Mouse (Mus musculus) hindbrain, embryonic 11.5 days (tissue): ENCODE measurements around the gene Myh9. TPM values are rescaled to one million over a fixed set of nuclear protein-coding genes. Genes with fewer than 3 reads are reported as not detected.

Source experiments
- ATAC-seq: fragments of 200-750 bp; cut with Nextera tagmentation; 2 replicates; pipeline ENCODE4 v1.8.0; 2017; ENCODE audit warnings: mild to moderate bottlenecking, moderate TSS enrichment, moderate library complexity; ENCODE audit not compliant: low FRiP score
- DNase-seq: peaks from one replicate; pipeline ENCODE4 v3.0.0-alpha.2; 2015; ENCODE audit warnings: low spot score
- H3K27ac ChIP-seq: fragments of 300-500 bp; sonication (generic); 2 replicates; pipeline ENCODE4 v1.5.1; 2014; ENCODE audit warnings: mild to moderate bottlenecking, low read depth, low read length
- H3K27me3 ChIP-seq: fragments of 300-500 bp; sonication (generic); 2 replicates; pipeline ENCODE4 v1.6.1; 2014; ENCODE audit warnings: mild to moderate bottlenecking, low read length, moderate library complexity, mixed read lengths; ENCODE audit not compliant: control insufficient read depth, insufficient read depth
- H3K36me3 ChIP-seq: fragments of 300-500 bp; sonication (generic); 2 replicates; pipeline ENCODE4 v1.6.1; 2014; ENCODE audit warnings: mild to moderate bottlenecking, low read length, moderate library complexity, mixed read lengths; ENCODE audit not compliant: control insufficient read depth, insufficient read depth
- H3K4me1 ChIP-seq: fragments of 300-500 bp; sonication (generic); replicated peaks from 2 replicates; pipeline ENCODE4 v1.6.1; 2014; ENCODE audit warnings: low read length, mixed read lengths; ENCODE audit not compliant: control insufficient read depth, insufficient read depth
- H3K4me2 ChIP-seq: fragments of 300-500 bp; sonication (generic); replicated peaks from 2 replicates; pipeline ENCODE4 v1.6.1; 2014; ENCODE audit warnings: mild to moderate bottlenecking, low read depth, low read length
- H3K4me3 ChIP-seq: fragments of 300-500 bp; sonication (generic); 2 replicates; pipeline ENCODE4 v1.5.1; 2014; ENCODE audit warnings: low read depth, low read length
- H3K9ac ChIP-seq: fragments of 300-500 bp; sonication (generic); 2 replicates; pipeline ENCODE4 v1.6.1; 2014; ENCODE audit warnings: low read depth, low read length
- H3K9me3 ChIP-seq: fragments of 300-500 bp; sonication (generic); 2 replicates; pipeline ENCODE4 v1.6.1; 2016; ENCODE audit warnings: low read length; ENCODE audit not compliant: control insufficient read depth
- WGBS: fragments of 180-500 bp; shearing (Covaris S2); extraction: QIAGEN DNeasy Blood & Tissue Kit; methylation state at CpG from one replicate; pipeline ENCODE4 v1.1.7; 2014; 5-methylcytosine and 5-hydroxymethylcytosine counted together
- polyA plus RNA-seq: library from polyadenylated mRNA; unstranded; fragments of >200 nt; fragmentation: Nextera tagmentation; extraction: Ambion mirVana; gene quantifications from 2 replicates; pipeline ENCODE4 v1.2.1, GENCODE M21; 2014

Gene Myh9
- polyA plus RNA-seq, 1 experiment from 2014 or later = 29.8 TPM

GRCm38 (mm10) chr15:77815867-77816600, 25.9 kb downstream of the Myh9 start:
- no peak for ATAC-seq
- Histone ChIP-seq H3K9ac (no peak overlapping the region), H3K4me2 (no peak overlapping the region), H3K4me1 (no peaks in the 10 kb centered on the region), H3K4me3 (no peak overlapping the region), H3K36me3 (no peaks in the 10 kb centered on the region), H3K9me3 (no peaks in the 10 kb centered on the region), H3K27me3 (no peaks in the 10 kb centered on the region), H3K27ac (no peak overlapping the region)
- 82% methylated on average over 17 of the region's 17 CpGs for WGBS
- DNase-seq = no peak

DNA sequence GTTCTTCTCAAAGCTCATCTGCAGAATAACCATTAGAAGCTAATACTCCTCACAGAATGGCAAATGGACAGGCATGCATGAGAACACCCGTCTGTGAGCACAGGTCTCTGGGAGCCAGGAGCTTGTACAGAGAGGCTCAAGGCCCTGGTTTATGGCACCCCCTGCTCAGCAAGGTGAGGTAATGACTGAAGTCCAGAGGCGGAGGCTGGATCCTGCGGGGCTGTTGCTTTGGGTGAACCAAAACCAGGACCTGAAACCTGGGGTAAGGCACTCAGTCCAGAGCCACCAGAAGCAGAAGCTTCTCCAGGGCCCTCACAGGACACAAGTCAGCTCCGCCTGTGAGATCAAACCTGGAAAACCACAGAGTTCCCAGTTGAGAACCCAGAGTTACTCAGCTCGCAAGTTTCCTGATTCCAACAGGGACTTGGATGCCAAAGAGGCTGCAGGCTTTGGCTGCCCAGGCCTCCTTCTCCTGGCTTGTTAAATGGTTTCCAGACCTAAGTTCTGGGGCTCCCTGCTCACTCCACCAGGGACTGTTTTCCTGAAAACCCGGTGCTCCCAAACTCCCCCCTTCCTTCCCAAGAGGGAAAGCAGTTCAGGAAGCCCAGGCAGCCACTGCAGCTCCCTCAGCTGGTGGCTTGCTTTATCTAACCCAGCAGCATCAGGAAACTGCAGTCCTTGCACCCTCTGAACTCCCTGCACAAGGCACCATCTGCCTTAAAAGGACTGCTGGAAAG, 28.2 kb downstream of the Myh9 start:
- ATAC-seq (no peak), DNase-seq (no peak)
- Histone ChIP-seq H3K9ac (no peak overlapping the region), H3K27me3 (no peaks in the 10 kb centered on the region), H3K9me3 (no peaks in the 10 kb centered on the region), H3K27ac (no peak overlapping the region), H3K4me1 (0 out of 2 replicates have a peak, but pooled peaks cover 2% of the 10 kb centered on the region), H3K4me3 (no peak overlapping the region), H3K36me3 (no peaks in the 10 kb centered on the region), H3K4me2 (no peak overlapping the region)
- WGBS = 83% methylated on average over 6 of the region's 6 CpGs

GRCm38 (mm10) chr15:77812578-77812977, 29.4 kb downstream of the Myh9 start:
- Histone ChIP-seq H3K4me3 (no peak overlapping the region), H3K36me3 (no peaks in the 10 kb centered on the region), H3K9ac (no peak overlapping the region), H3K9me3 (no peaks in the 10 kb centered on the region), H3K4me1 (0 out of 2 replicates have a peak, but pooled peaks cover 2% of the 10 kb centered on the region), H3K4me2 (no peak overlapping the region), H3K27ac (no peak overlapping the region), H3K27me3 (no peaks in the 10 kb centered on the region)
- ATAC-seq (no peak), DNase-seq (no peak)
- WGBS = 97% methylated on average over 10 of the region's 10 CpGs

DNA sequence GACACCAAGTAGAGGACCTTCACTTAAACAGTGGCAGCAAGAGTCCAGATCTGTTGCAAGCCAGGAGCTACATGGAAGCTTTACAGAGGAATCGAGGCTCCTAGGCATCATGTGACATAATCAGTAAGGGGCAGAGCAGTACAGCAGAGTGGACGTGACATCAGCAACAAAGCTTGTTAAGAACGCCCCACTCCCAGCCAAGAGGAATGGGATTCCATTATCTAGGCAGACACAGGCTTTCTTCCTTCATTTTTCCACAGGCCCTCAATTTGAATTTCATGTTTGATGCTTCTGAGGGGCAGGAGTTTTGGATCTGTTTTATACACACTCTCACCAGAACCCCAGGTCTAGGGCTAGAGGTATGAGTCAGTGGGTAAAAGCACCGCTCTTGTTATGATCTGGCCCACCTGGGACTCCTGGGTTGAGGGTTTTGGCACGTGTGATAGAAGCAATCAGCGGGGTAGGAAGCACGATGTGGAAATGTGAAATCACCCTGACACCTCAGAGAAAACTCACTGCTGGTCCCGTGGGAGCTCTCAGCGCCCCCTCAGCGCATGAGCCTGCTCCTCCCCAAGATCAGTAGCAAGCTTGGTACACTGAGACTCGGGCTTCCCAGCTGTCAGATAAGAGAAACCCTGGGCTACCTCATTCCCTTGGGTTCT, 30.7 kb downstream of the Myh9 start:
- Histone ChIP-seq H3K9me3 (no peaks in the 10 kb centered on the region), H3K4me2 (no peak overlapping the region), H3K4me1 (0 out of 2 replicates have a peak, but pooled peaks cover 2% of the 10 kb centered on the region), H3K27me3 (no peaks in the 10 kb centered on the region), H3K36me3 (no peaks in the 10 kb centered on the region), H3K4me3 (no peak overlapping the region), H3K27ac (peak overlapping the region; percentile 19; the same call in 1 of the 2 replicates), H3K9ac (no peak overlapping the region)
- ATAC-seq (no peak), DNase-seq (no peak)
- WGBS = 81% methylated on average over 11 of the region's 11 CpGs

GRCm38 (mm10) chr15:77810416-77811098, 31.4 kb downstream of the Myh9 start:
- DNase-seq = peak; percentile 27

GRCm38 (mm10) chr15:77809434-77809833, 32.5 kb downstream of the Myh9 start:
- no peak overlapping the region for H3K4me3 ChIP-seq
- no peaks in the 10 kb centered on the region for H3K27me3 ChIP-seq
- DNase-seq = no peak
- H3K27ac ChIP-seq = no peak overlapping the region
- no peak overlapping the region for H3K9ac ChIP-seq
- 0 out of 2 replicates have a peak, but pooled peaks cover 2% of the 10 kb centered on the region for H3K4me1 ChIP-seq
- no peaks in the 10 kb centered on the region for H3K36me3 ChIP-seq
- no peak for ATAC-seq
- WGBS = 93% methylated on average over 1 of the region's 1 CpGs
- H3K4me2 ChIP-seq = no peak overlapping the region
- H3K9me3 ChIP-seq = no peaks in the 10 kb centered on the region

More at GRCm38 (mm10) chr15:77810416-77811098, 31.4 kb downstream of the Myh9 start:
- Histone ChIP-seq H3K9me3 (no peaks in the 10 kb centered on the region), H3K4me1 (0 out of 2 replicates have a peak, but pooled peaks cover 2% of the 10 kb centered on the region), H3K9ac (no peak overlapping the region), H3K27ac (peak overlapping the region; percentile 19; the same call in 1 of the 2 replicates), H3K36me3 (no peaks in the 10 kb centered on the region), H3K27me3 (no peaks in the 10 kb centered on the region), H3K4me3 (no peak overlapping the region), H3K4me2 (no peak overlapping the region)
- WGBS = 66% methylated on average over 17 of the region's 17 CpGs
- ATAC-seq = peak; percentile 47; the same call in 1 of the 2 replicates

GRCm38 (mm10) chr15:77807264-77807585, 34.8 kb downstream of the Myh9 start:
- no peak overlapping the region for H3K4me2 ChIP-seq
- no peaks in the 10 kb centered on the region for H3K9me3 ChIP-seq
- ATAC-seq = no peak
- no peaks in the 10 kb centered on the region for H3K36me3 ChIP-seq
- H3K27me3 ChIP-seq = no peaks in the 10 kb centered on the region
- no peak overlapping the region for H3K9ac ChIP-seq
- H3K4me1 ChIP-seq = 0 out of 2 replicates have a peak, but pooled peaks cover 2% of the 10 kb centered on the region
- 89% methylated on average over 7 of the region's 7 CpGs for whole genome bisulfite sequencing
- H3K4me3 ChIP-seq = no peak overlapping the region
- DNase-seq = no peak
- no peak overlapping the region for H3K27ac ChIP-seq

DNA sequence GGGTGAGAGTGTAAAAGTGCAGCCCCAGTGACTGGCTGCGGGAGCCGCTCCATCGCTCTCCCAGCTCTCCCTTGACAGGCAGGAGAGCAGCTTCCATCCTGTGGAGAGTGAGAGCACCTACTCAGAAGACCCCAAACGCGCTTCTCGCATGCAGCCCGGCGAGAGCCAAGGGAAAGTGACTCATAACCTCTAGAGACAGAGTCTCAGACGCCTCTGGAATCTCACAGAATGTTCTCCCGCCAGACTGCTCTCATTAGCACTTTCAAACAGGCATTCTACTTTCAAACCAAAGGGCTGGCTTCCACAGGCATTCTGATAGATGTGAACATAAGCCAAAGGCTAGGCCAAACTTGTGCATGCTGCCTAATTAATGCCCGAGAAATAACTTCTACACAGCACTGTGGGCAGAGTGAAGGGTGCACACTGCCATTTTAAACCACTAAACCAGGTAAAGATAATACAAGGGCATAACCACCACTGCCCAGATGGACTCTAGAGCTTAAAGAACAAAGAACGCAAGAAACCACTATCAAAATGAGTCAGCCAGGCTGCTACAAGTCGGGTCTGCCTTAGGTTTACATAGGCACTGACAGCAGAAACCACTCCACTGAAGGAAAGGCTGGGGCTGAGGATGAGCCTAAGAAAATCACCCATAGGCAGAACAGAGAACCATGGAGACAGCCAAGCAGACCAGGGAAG, 35.3 kb downstream of the Myh9 start:
- Histone ChIP-seq H3K27me3 (no peaks in the 10 kb centered on the region), H3K4me2 (no peak overlapping the region), H3K9ac (no peak overlapping the region), H3K36me3 (no peaks in the 10 kb centered on the region), H3K27ac (no peak overlapping the region), H3K4me1 (0 out of 2 replicates have a peak, but pooled peaks cover 2% of the 10 kb centered on the region), H3K4me3 (no peak overlapping the region), H3K9me3 (no peaks in the 10 kb centered on the region)
- ATAC-seq = no peak
- 90% methylated on average over 13 of the region's 13 CpGs for WGBS
- no peak for DNase-seq
